Mouse (Mus musculus) ES-CJ7 (cell line): ENCODE results near the gene Smg5.

Experiments
- DNase-seq: peaks from one replicate; pipeline ENCODE4 v3.0.0; 2011; ENCODE audit warnings: low read depth, low spot score

Smg5 gene

DNA sequence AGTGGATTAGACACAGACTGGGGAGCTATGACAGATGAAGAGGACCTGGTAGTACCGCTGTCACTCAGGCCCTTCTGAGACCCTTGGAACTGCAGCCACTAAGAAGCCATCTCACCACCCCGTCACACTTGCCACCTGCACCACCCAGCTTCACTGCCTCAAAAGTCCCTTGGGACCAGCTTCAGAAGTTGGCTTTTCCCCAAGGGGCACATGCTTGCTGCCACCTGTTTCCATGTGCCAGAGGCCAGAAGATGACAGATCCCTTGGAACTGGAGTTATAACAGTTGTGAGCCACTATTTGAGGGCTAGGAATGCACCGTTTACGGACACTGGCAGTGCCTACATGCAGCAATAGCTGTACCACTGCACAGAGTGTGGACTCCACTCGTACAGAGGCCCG lies 59.2 kb downstream of the Smg5 start:
- DNase-seq, result no peak

DNA sequence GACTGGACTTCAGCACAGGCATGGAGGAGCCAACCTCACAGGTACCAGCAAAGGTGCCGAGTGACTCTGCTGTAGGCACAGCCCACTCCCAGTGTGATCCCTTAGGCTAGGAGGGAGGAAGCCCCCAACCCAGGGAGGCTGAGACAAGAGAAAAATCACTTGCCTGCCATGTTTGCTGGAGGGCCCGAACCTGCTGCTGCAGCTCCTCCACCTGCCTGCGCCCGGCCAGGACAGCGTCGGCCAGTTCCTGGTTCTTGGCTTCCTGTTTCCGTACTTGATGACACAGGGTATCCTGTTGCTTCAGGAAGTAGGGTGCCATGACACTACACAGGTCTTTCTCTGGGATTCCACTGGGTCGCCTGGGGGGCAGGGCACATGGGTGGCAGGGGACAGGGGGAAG lies 59.7 kb downstream of the Smg5 start:
- DNase-seq, result no peak

DNA sequence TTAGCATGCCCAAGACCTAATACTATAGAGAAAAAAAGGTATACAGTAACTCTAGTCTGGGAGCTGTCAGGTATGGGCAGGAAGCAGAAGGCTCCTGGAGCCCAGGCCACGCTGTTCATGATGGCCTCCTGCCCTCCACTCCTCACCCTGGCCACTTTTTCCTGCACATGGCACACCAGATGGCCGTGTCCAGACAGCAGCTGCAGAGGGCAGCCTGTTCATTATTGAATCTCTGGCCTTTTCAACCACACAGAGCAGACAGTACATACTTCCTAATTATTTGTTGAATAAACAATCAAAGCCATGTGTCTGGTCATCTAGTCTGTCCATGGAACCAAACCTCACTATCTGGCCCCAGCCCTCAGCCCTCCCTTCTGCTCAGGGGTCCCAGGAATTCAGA lies 62.6 kb downstream of the Smg5 start:
- DNase-seq, result no peak

DNA sequence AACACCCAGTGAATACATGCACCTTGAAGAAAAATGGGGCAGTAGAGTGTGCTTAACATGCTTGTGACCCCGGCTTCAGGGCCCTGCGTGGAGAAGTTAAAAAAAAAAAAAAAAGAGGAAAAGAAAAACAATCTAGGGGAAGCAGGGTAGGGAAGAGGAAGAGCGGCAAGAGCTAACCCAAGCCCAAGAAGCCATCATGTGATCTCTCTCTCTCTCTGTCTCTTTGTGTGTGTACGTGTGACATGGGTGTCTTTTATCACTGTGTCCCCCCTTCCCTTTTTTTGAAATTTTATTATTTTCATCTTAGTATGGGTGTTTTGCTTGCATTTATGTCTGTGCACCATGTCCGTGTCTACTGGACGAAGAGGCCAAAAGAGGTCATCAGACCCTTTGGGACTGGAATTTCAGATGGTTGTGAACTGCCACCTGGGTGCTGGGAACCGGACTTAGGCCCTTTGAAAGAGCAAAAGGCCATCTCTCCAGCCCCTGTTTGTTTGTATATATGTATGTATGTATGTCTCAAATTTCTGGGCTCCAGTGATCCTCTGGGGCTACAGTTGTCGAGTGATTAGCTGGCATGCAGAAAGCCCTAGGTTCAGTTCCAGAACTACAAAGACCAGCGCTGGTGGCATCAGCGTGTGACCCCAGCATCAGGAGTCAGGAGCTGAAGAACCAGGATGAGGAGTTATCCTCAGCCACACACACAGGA lies 67.6 kb downstream of the Smg5 start:
- DNase-seq, result no peak

DNA sequence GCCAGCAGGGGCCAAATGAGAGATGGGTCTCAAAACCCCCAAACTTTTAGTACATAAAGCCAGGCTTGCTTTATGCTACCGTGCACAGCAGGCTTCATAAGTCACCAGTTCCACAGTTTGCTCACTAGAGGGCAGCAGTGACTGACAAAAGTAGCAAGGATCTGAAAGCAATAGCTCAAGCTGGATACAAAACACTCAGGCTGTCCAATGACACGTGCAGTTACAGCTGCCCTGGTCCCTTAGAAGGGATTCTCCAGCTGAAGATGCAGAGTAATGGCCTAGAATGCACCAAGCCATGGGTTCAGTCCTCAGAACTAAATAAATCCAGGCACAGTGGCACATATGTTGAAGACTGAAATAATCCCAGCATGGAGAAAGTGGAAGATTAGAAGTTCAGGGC lies 71.0 kb downstream of the Smg5 start:
- DNase-seq, result peak; percentile 90

DNA sequence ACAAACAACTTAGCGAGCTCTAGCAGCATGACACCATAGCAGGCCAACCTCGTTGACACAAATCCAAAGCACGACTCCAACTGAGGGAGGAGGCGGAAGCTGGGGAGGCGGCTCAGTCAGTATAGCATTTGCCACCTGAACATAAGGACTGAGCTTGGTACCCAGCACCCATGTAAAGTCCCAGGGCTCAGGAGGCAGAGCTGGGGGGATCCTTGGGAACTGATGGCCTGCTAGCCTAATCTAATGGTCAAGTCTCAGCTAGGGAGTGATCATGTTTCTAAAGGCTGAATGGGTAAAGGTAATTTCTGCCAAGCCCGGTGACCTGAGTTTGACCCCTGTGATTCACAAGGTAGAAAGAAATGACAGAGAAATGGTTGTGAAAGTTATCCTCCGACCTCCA lies 71.5 kb downstream of the Smg5 start:
- no peak for DNase-seq

DNA sequence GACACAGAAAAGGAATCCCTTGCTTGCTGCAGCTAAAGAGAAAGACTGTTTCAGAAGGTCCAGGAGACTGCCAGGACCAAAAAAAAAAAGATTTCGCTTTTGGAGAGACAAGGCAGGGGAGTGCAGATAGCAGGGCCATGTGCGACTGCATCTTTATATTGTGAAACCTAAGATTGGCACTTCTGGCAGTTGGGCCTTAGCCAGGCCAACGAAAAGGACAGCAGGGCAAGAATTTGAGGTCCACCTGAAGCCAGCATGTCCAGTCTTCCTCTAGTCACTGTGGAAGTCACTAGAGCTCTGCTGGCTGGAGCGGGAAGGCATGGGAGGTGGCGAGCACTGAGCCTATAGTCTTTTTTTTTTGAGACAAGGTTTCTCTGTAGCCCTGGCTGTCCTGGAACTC lies 72.9 kb downstream of the Smg5 start:
- no peak for DNase-seq

DNA sequence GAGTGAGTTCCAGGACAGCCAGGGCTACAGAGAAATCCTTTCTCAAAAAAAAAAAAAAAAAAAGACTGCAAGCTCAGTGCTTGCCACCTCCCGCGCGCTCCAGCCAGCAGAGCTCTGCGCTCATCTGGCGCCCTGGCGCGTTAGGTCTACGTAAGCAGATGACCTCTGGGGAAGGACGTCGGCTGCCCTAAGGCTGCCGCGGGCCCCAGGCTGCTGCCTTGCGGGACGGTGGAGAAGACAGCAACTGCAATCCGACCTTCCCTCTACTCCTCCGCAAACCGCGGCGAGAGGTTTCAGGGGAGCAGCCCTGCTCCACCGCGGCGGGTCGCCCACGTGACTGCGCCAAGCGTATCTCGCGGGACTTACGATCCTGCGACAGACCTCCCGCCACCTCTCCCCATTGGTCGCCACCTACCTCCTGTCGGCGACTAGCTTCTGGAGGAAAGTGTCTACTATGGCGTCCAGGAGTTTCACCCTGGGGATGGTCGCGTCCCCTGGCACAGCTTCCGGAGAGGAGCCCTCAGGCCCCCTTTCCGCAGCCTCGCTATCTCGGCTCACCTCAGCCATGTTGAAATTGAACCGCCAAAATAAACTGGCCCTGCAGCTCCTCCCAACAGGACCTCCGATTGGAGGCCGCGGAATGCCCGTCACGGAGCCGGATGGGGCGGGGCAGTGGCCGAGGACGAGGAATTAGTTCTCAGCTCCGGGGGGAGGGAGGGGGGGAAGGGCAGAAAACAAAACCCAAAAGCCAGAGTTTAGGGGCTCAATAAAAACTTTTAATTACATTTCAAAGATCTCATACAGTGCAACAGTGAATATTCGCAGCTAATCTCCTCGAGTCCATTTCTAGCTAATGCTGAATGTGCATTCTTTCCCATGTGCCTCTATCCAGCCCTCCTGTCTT lies 73.9 kb downstream of the Smg5 start, which contains the start of gene Pmf1:
Pmf1 (minus strand) TSS at position 591 of the 904 bp plus-strand sequence.
- DNase-seq, result peak; percentile 93

DNA sequence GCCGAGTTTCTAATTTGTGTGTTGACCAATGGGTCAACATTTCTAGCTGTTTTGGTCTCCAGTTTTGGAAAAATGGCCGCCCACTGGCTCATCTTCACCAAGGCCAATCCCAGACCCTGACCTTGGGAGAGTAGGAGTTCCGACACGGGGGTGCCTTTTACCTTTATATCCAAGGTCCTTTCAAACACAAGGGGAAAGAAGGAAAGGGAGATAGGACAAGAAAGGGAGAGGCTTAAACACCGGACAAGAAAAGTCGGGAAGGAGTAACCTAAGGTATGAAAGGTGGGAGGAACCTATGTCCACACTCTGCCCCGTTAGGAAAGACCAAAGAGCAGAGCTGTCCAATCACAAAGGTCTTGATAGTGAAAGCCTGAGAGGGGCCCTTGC lies 74.6 kb downstream of the Smg5 start:
- DNase-seq, result peak; percentile 63

DNA sequence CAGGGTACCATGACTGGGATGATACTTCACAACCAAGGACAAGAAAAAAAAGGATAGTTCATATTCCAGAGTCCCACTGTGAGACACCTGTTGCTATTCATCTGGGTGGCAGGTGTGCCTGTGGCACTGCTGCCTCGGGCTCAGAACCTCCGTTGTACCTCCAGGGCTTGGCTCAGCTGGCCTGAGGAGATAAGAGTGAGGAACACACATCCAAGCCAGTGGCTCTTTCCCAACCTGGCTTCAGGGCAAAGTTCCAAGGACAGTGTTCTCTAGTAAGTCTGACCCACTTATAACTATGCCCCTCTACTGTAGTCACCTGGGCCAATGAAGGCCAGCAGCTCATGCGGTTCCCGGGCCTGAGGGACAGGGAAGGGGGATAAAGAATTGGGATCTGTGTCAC lies 75.6 kb downstream of the Smg5 start:
- no peak for DNase-seq
